In the genomic region with DNA sequence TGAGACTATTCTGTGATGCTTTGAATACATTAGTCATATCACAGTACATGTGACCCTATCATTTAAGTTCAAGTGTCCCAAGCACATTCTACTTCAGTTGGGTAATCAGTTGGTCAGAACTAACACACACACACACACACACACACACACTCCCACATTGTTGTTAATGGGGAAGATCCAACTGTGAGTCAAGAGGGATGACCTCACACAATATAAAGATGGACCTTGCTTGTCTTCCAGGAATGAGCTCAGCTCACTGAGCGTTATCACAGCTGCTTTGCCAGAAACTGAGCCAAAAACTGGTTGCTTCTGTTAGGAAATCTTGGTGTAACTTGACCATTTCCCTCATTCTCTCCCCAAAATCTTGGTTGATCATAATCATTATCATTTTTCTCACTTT, we compare ENCODE assay signal across 16 mouse cellular contexts.
A peak's percentile ranks its signal among the peaks of the same experiment; 100 is the strongest.
DNase-seq lines count a peak whose midpoint lies in the region; ATAC-seq and TF ChIP-seq lines count a peak whose summit lies in the region.
"Had no signal": no experiment of that assay in that cellular context is flagged by ENCODE, and none has a peak within 500 bp of the region (broad histone marks: within the 10 kb centered on the region; RNA-seq: fewer than 3 reads in every experiment).

No protein-coding gene starts in this region.

- no peaks in the 10 kb centered on the region for H3K4me1 ChIP-seq in kidney, postnatal 0 days (replicated peaks; ENCODE audit: insufficient read depth, low read length)
- peaks cover 8% of the 10 kb centered on the region for H3K4me1 ChIP-seq in kidney, embryonic 15.5 days

- H3K9me3 ChIP-seq in kidney, postnatal 0 days (replicated peaks; ENCODE audit: low read length) = no peaks in the 10 kb centered on the region
- no peaks in the 10 kb centered on the region for H3K9me3 ChIP-seq in kidney, embryonic 15.5 days (replicated peaks)
- H3K9me3 ChIP-seq: forebrain, embryonic 12.5 days; liver, embryonic 13.5 days had no signal

- 67% methylated on average over 1 of the region's 1 CpGs for WGBS in kidney, postnatal 0 days
- WGBS in kidney, embryonic 15.5 days = 62% methylated on average over 1 of the region's 1 CpGs

- H3K4me3 ChIP-seq in kidney, postnatal 0 days (replicated peaks; ENCODE audit: low read depth, low read length) = no peak overlapping the region
- H3K4me3 ChIP-seq in kidney, embryonic 15.5 days (replicated peaks) = no peak overlapping the region
- H3K4me3 ChIP-seq: forebrain, embryonic 12.5 days; liver, embryonic 13.5 days; megakaryocyte, embryonic 14.5 days had no signal

- H3K27me3 ChIP-seq in kidney, postnatal 0 days (ENCODE audit: insufficient read depth, low read length) = no peaks in the 10 kb centered on the region
- no peaks in the 10 kb centered on the region for H3K27me3 ChIP-seq in kidney, embryonic 15.5 days
- H3K27me3 ChIP-seq: CH12.LX; forebrain, embryonic 12.5 days; liver, embryonic 13.5 days had no signal

- no peak overlapping the region for H3K4me2 ChIP-seq in kidney, postnatal 0 days (ENCODE audit: low read length)
- H3K4me2 ChIP-seq in kidney, embryonic 15.5 days = no peak overlapping the region
- H3K4me2 ChIP-seq: forebrain, embryonic 12.5 days; hindbrain, embryonic 14.5 days; liver, embryonic 13.5 days had no signal

- H3K27ac ChIP-seq in kidney, postnatal 0 days = no peak overlapping the region
- H3K27ac ChIP-seq in kidney, embryonic 15.5 days = no peak overlapping the region
- H3K27ac ChIP-seq: forebrain, embryonic 12.5 days; hindbrain, embryonic 14.5 days; liver, embryonic 13.5 days had no signal

- no peak for TF ChIP-seq CTCF in kidney, postnatal 0 days (IDR thresholded peaks at IDR 0.05; ENCODE audit: low read depth)

- DNase-seq in kidney, postnatal 0 days (ENCODE audit: low spot score) = peak; percentile 18
- DNase-seq in adrenal gland, adult 2 months = peak; percentile 61
- peak; percentile 7 for DNase-seq in gastrocnemius, postnatal 10 days
- peak; percentile 21 to 47 for DNase-seq in lung, postnatal 4 days
- no peak for DNase-seq in cerebellum, postnatal 25 days
- no peak for DNase-seq in cerebellum, adult 18-20 months
- DNase-seq: cerebellum, adult 8-10 months; kidney, adult 8-10 months; liver, embryonic 13.5 days; right cerebral cortex, postnatal 25 days; thymus, postnatal 4 days had no signal

- ATAC-seq in kidney, postnatal 0 days (replicated peaks; ENCODE audit: low FRiP score, low read depth) = no peak
- ATAC-seq in kidney, embryonic 15.5 days (replicated peaks; ENCODE audit: low FRiP score) = no peak

- no peak overlapping the region for H3K9ac ChIP-seq in kidney, postnatal 0 days (ENCODE audit: low read depth, low read length)
- no peak overlapping the region for H3K9ac ChIP-seq in kidney, embryonic 15.5 days
- H3K9ac ChIP-seq: forebrain, embryonic 12.5 days; hindbrain, embryonic 14.5 days; liver, embryonic 13.5 days had no signal

- H3K36me3 ChIP-seq in kidney, postnatal 0 days (ENCODE audit: insufficient read depth, low read length) = no peaks in the 10 kb centered on the region
- no peaks in the 10 kb centered on the region for H3K36me3 ChIP-seq in kidney, embryonic 15.5 days
- H3K36me3 ChIP-seq: forebrain, embryonic 12.5 days; liver, embryonic 13.5 days had no signal

Comparison
In these comparisons a context has a peak if more than half of its experiments do, and no peak if none do; other contexts are left out.
1. DNase-seq: peak in kidney, postnatal 0 days (single experiment), adrenal gland, adult 2 months (single experiment), gastrocnemius, postnatal 10 days (single experiment) and lung, postnatal 4 days (2 of 2); none in cerebellum, postnatal 25 days (0 of 2) and cerebellum, adult 18-20 months (0 of 2).